Mouse (Mus musculus): ENCODE results near the gene Smndc1.
"Not testable (repeated sequence)": the region's sequence is repeated elsewhere in the genome, so short reads cannot be mapped to it uniquely, and the experiment has no call there.

The Smndc1 gene

GRCm38 (mm10) chr19:53412149-53412848 lies 21.9 kb upstream of the Smndc1 start:
- no peak for DNase-seq

- DNase-seq: no peak
Observed at GRCm38 (mm10) chr19:53409663-53410307, 19.4 kb upstream of the Smndc1 start.

- DNase-seq: no peak
Observed at GRCm38 (mm10) chr19:53408398-53408797, 18.0 kb upstream of the Smndc1 start.

GRCm38 (mm10) chr19:53407350-53407749 lies 17.0 kb upstream of the Smndc1 start:
- DNase-seq: no peak

GRCm38 (mm10) chr19:53405810-53406209 lies 15.4 kb upstream of the Smndc1 start:
- DNase-seq: no peak

- DNase-seq: no peak
Observed at GRCm38 (mm10) chr19:53404837-53405356, 14.5 kb upstream of the Smndc1 start.

GRCm38 (mm10) chr19:53404219-53404836 lies 13.9 kb upstream of the Smndc1 start:
- DNase-seq: no peak

- peak in 1 of 2 experiments; percentile 41 for DNase-seq
Observed at GRCm38 (mm10) chr19:53402741-53403432, 12.5 kb upstream of the Smndc1 start.

- no peak for DNase-seq
Observed at GRCm38 (mm10) chr19:53400332-53401110, 10.1 kb upstream of the Smndc1 start.

GRCm38 (mm10) chr19:53399213-53399612 lies 8.8 kb upstream of the Smndc1 start:
- DNase-seq: no peak

GRCm38 (mm10) chr19:53397451-53398233 lies 7.3 kb upstream of the Smndc1 start:
- no peak for DNase-seq

- DNase-seq: not testable (repeated sequence)
Observed at GRCm38 (mm10) chr19:53395805-53396204, 5.4 kb upstream of the Smndc1 start.

GRCm38 (mm10) chr19:53394956-53395355 lies 4.6 kb upstream of the Smndc1 start:
- not testable (repeated sequence) for DNase-seq

GRCm38 (mm10) chr19:53394552-53394951 lies 4.2 kb upstream of the Smndc1 start:
- peak; percentile 45 to 72 for DNase-seq

GRCm38 (mm10) chr19:53393646-53394045 lies 3.3 kb upstream of the Smndc1 start:
- no peak for DNase-seq

GRCm38 (mm10) chr19:53392781-53393343 lies 2.5 kb upstream of the Smndc1 start:
- DNase-seq: no peak

- DNase-seq: no peak
Observed at GRCm38 (mm10) chr19:53391787-53392186, 1.4 kb upstream of the Smndc1 start.

GRCm38 (mm10) chr19:53391386-53391785 lies 1.0 kb upstream of the Smndc1 start:
- DNase-seq: no peak

GRCm38 (mm10) chr19:53389851-53390431 lies 437 bp downstream of the Smndc1 start:
- DNase-seq: no peak

GRCm38 (mm10) chr19:53389417-53389816 lies 961 bp downstream of the Smndc1 start:
- DNase-seq: no peak

- no peak for DNase-seq
Observed at GRCm38 (mm10) chr19:53383336-53383735, 7.0 kb downstream of the Smndc1 start.

Measured in kidney, postnatal 36 days (tissue).